Mouse (Mus musculus) stomach, embryonic 15.5 days (tissue): ENCODE results near the gene Fam198a. TPM values are rescaled to one million over a fixed set of nuclear protein-coding genes. Genes with fewer than 3 reads are reported as not detected.
A peak's percentile ranks its signal among the peaks of the same experiment; 100 is the strongest.
"Not testable (repeated sequence)": the region's sequence is repeated elsewhere in the genome, so short reads cannot be mapped to it uniquely, and the experiment has no call there.

Source experiments
- ATAC-seq: fragments of 200-750 bp; cut with Nextera tagmentation; 2 replicates; pipeline ENCODE4 v1.8.0; 2017; ENCODE audit warnings: low read depth, moderate number of reproducible peaks, moderate TSS enrichment; ENCODE audit not compliant: insufficient read depth, low FRiP score
- H3K27ac ChIP-seq: fragments of 300-500 bp; sonication (generic); 2 replicates; pipeline ENCODE4 v1.5.1; 2015; ENCODE audit warnings: mild to moderate bottlenecking, inconsistent platforms
- H3K27me3 ChIP-seq: fragments of 300-500 bp; sonication (generic); replicated peaks from 2 replicates; pipeline ENCODE4 v1.6.1; 2015; ENCODE audit warnings: inconsistent platforms
- H3K36me3 ChIP-seq: fragments of 300-500 bp; sonication (generic); 2 replicates; pipeline ENCODE4 v1.6.1; 2015; ENCODE audit warnings: inconsistent platforms
- H3K4me1 ChIP-seq: fragments of 300-500 bp; sonication (generic); 2 replicates; pipeline ENCODE4 v1.6.1; 2015; ENCODE audit warnings: inconsistent platforms
- H3K4me2 ChIP-seq: fragments of 300-500 bp; sonication (generic); 2 replicates; pipeline ENCODE4 v1.6.1; 2015; ENCODE audit warnings: mild to moderate bottlenecking, inconsistent platforms
- H3K4me3 ChIP-seq: fragments of 300-500 bp; sonication (generic); replicated peaks from 2 replicates; pipeline ENCODE4 v1.5.1; 2015; ENCODE audit warnings: inconsistent platforms
- H3K9ac ChIP-seq: fragments of 300-500 bp; sonication (generic); 2 replicates; pipeline ENCODE4 v1.6.1; 2015; ENCODE audit warnings: inconsistent platforms
- H3K9me3 ChIP-seq: fragments of 300-500 bp; sonication (generic); 2 replicates; pipeline ENCODE4 v1.6.1; 2016; ENCODE audit warnings: inconsistent platforms
- WGBS: fragments of 180-500 bp; shearing (Covaris S2); methylation state at CpG from one replicate; pipeline ENCODE4 v1.1.7; 2015; 5-methylcytosine and 5-hydroxymethylcytosine counted together
- polyA plus RNA-seq: library from polyadenylated mRNA; unstranded; fragments of >200 nt; fragmentation: Nextera tagmentation; extraction: Ambion mirVana; gene quantifications from 2 replicates; pipeline ENCODE4 v1.2.1, GENCODE M21; 2015

The Fam198a gene
- polyA plus RNA-seq, 1 experiment from 2014 or later = 6.4 TPM

DNA sequence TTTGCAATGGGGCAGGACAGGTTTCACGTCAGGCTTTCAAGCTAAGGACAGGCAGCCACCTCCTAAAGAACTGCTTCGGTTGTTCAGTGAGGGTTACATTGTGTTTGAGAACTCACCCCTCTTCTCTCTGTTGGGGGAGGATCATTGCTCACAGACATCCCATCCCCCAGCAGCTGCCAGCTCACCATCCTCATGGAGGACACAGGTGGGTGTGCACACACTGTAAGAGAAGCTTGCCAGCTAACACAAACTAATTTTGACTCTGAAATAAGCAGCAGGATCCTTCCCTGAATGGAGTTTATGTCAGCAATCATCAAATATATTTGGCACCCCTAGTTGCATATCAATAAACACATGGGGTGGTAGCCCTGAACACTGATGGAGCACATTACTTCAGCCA is 62.0 kb downstream of the Fam198a start:
- Histone ChIP-seq H3K4me3 (no peak overlapping the region), H3K9ac (no peak overlapping the region), H3K4me2 (no peak overlapping the region), H3K4me1 (no peaks in the 10 kb centered on the region), H3K27me3 (no peaks in the 10 kb centered on the region), H3K9me3 (no peaks in the 10 kb centered on the region), H3K27ac (no peak overlapping the region), H3K36me3 (no peaks in the 10 kb centered on the region)
- 83% methylated on average over 2 of the region's 2 CpGs for WGBS
- ATAC-seq = no peak

DNA sequence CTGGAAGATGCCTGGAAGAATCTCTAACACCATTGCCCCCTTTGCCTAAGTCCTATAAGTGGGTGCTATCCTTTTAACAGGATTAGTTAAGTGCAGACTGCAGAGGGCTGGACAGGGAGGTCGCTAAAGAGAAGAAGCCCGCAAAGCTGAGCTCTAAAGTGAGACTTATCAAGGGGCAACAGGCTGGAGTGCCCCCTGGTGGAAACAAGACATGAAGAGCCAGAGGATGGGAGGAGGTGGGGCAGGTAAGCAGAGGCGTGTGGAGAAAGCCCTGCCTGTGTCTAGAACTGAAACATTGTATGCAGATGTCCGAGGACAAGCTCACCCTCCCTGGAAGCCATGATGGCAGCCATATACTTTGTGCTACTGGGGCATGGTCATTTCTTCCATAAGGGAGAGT is 62.8 kb downstream of the Fam198a start:
- no peaks in the 10 kb centered on the region for H3K9me3 ChIP-seq
- 70% methylated on average over 4 of the region's 4 CpGs for WGBS
- H3K4me1 ChIP-seq = no peaks in the 10 kb centered on the region
- H3K9ac ChIP-seq = no peak overlapping the region
- H3K4me3 ChIP-seq = no peak overlapping the region
- no peak for ATAC-seq
- no peaks in the 10 kb centered on the region for H3K27me3 ChIP-seq
- no peaks in the 10 kb centered on the region for H3K36me3 ChIP-seq
- H3K27ac ChIP-seq = no peak overlapping the region
- H3K4me2 ChIP-seq = no peak overlapping the region

DNA sequence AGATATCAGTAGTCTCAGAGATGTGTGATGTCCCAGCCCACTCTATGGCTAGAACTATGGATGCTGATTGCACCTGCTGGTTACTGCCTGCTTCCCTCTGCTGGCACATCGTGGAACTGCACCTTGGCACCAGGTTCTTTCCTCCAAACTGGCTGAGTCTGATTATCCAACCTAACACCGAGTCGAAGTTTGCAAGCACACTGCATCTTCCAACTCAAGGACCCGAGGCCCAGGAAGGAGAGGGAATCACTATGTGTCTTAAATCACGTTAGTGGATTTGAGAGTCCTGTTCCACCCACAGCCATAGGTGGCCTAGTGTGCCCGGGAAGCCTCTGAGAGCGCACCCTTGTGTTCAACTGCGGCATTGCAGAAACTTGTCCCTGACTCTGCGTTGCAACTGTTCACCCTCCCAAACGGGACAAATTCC is 63.5 kb downstream of the Fam198a start:
- no peak for ATAC-seq
- H3K27ac ChIP-seq = no peak overlapping the region
- H3K36me3 ChIP-seq = no peaks in the 10 kb centered on the region
- H3K9me3 ChIP-seq = no peaks in the 10 kb centered on the region
- WGBS = 12% methylated on average over 10 of the region's 10 CpGs
- 0 out of 2 replicates have a peak, but pooled peaks cover 4% of the 10 kb centered on the region for H3K4me1 ChIP-seq
- no peaks in the 10 kb centered on the region for H3K27me3 ChIP-seq
- H3K4me2 ChIP-seq = no peak overlapping the region
- H3K4me3 ChIP-seq = no peak overlapping the region
- no peak overlapping the region for H3K9ac ChIP-seq

DNA sequence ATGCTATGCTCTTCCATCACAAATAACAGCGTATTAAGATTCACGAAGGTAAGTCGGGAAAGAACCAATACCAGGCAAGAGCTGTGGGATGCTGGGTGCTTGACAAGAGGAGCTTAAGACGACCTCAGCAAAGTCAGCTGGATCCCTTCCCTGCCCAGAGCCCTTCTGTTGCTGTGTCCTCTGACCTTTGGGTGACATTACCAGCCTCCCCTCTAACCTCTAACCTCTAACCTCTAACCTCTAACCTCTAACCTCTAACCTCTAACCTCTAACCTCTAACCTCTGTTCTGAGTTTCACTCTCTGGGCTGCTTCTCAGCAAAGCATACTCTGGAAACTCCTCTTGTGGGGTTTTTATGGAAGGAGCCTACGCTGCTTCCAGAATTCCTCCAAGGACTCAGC is 67.3 kb downstream of the Fam198a start:
- H3K4me3 ChIP-seq = no peak overlapping the region
- ATAC-seq = no peak
- H3K36me3 ChIP-seq = no peaks in the 10 kb centered on the region
- H3K4me1 ChIP-seq = 0 out of 2 replicates have a peak, but pooled peaks cover 4% of the 10 kb centered on the region
- no peaks in the 10 kb centered on the region for H3K27me3 ChIP-seq
- H3K9ac ChIP-seq = no peak overlapping the region
- no peak overlapping the region for H3K27ac ChIP-seq
- no peaks in the 10 kb centered on the region for H3K9me3 ChIP-seq
- WGBS = 78% methylated on average over 5 of the region's 5 CpGs
- H3K4me2 ChIP-seq = no peak overlapping the region

DNA sequence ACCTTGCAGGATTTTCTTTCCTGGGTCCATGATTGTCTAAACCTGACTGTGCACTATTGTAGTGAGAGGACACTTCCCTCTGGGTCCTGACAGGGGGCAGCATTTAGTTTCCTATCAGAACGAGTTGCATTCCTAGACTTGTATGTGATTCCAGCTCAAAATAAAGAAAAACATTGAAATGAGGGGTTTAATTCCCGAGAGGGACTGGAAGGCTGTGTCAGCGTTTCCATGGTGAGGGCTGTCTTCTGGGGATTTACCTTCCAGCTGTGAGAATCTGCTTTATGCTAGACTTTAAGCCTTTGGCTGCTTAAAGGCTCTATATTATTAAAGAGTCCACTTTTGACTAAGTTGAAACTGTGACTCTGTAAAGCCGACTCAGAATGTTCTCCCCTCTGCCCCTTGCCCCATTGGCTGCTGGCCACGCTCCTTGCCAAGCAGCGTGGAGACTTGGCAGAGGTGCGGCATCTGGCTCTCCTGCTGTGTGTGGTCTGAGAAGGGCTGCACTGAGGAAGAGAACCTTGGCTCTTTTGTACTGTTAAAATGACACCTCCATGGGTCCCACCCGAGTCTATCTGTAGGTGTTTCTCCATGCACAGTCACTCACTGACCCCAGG is 68.1 kb downstream of the Fam198a start:
- 11% methylated on average over 8 of the region's 8 CpGs for WGBS
- peaks cover 11% of the 10 kb centered on the region for H3K4me1 ChIP-seq
- H3K36me3 ChIP-seq = no peaks in the 10 kb centered on the region
- ATAC-seq = peak; percentile 53
- peak overlapping the region; percentile 27 for H3K4me2 ChIP-seq
- H3K4me3 ChIP-seq = no peak overlapping the region
- H3K27me3 ChIP-seq = no peaks in the 10 kb centered on the region
- no peak overlapping the region for H3K9ac ChIP-seq
- no peaks in the 10 kb centered on the region for H3K9me3 ChIP-seq
- H3K27ac ChIP-seq = peak overlapping the region; percentile 8; the same call in 1 of the 2 replicates

DNA sequence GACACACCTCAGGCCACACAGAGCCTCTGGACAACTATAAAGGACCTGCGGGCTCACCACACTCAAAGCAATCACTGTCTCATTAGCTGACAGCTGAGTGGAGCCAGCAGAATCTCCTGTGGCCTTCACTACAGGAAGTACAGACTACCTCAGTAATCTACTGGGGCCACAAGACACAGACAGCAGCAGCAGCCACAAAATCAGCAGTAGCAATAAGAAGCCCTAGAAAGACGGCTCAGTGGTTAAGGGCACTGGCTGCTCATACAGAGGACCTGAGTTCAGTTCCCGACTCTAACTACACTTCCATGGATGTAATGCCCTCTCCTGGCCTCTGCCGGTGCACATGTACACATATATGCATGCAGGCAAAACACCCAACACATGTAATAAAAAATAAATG is 69.5 kb downstream of the Fam198a start:
- no peak overlapping the region for H3K9ac ChIP-seq
- H3K4me2 ChIP-seq = no peak overlapping the region
- H3K4me1 ChIP-seq = peaks cover 15% of the 10 kb centered on the region
- H3K36me3 ChIP-seq = no peaks in the 10 kb centered on the region
- no peaks in the 10 kb centered on the region for H3K27me3 ChIP-seq
- H3K9me3 ChIP-seq = no peaks in the 10 kb centered on the region
- no peak overlapping the region for H3K27ac ChIP-seq
- 83% methylated on average over 4 of the region's 4 CpGs for WGBS
- no peak for ATAC-seq
- no peak overlapping the region for H3K4me3 ChIP-seq

DNA sequence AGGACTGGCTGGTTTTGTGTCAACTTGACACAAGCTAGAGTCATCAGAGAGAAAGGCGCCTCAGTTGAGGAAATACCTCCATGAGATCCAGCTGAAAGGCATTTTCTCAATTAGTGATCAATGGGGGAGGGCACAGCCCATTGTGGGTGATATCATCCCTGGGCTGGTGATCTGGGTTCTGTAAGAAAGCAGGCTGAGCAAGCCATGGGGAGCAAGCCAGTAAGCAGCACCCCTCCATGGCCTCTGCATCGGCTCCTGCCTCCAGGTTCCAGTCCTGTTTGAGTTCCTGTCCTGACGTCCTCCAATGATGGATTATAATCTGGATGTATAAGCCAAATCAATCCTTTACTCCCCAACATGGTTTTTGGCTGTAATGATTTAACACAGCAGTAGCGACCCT is 70.4 kb downstream of the Fam198a start:
- not testable (repeated sequence) for H3K27ac ChIP-seq, H3K27me3 ChIP-seq, ATAC-seq, H3K9me3 ChIP-seq, H3K4me3 ChIP-seq, H3K4me2 ChIP-seq, H3K36me3 ChIP-seq, H3K9ac ChIP-seq
- peaks cover 19% of the 10 kb centered on the region for H3K4me1 ChIP-seq
- WGBS = 86% methylated on average over 4 of the region's 4 CpGs

DNA sequence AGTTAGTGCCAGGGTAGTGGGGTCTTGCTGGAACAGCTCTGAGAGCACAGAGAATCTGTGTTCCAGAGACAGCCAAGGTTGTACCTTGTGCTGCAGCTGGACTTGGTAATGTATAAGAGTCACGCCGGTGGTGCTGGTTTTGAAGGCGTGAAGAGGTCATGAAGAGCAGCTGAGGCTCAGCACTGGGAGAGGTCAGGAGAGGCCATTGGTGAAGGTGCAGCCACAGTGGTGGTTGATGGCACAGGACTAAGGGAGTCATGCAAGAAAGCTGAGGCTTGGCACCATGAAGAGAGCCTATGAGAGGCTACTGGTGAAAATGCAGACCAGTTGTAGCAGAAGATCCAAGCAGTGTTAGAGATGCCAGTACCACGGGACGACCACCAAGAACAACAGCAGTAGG is 70.8 kb downstream of the Fam198a start:
- Histone ChIP-seq H3K36me3 (no peaks in the 10 kb centered on the region), H3K27ac (no peak overlapping the region), H3K4me3 (no peak overlapping the region), H3K4me2 (no peak overlapping the region), H3K9me3 (no peaks in the 10 kb centered on the region), H3K27me3 (no peaks in the 10 kb centered on the region), H3K4me1 (peaks cover 22% of the 10 kb centered on the region), H3K9ac (no peak overlapping the region)
- no peak for ATAC-seq
- 91% methylated on average over 5 of the region's 5 CpGs for WGBS

DNA sequence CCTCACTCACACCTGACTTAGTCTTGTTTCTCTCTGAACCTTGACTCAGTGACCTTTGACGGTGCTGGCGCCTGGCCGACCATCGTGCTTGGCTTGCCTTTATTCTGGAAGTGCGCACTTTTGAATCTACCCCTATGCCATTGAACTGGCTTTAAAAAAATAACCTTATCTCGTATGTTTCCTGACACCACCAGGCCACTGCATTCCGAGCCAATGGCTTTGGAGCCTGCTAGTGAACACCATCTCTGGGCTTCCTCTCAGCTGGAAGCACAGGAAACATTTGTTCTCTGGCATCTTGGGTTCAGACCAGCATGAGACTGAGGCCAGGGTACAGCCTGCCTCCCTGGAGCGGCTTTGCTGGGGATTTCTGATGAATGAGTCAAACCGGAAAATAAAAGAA is 72.0 kb downstream of the Fam198a start:
- no peaks in the 10 kb centered on the region for H3K27me3 ChIP-seq
- H3K4me1 ChIP-seq = peaks cover 22% of the 10 kb centered on the region
- ATAC-seq = 0 out of 2 replicates have a peak, but pooled peaks have one; percentile 16
- H3K4me3 ChIP-seq = no peak overlapping the region
- no peak overlapping the region for H3K27ac ChIP-seq
- no peaks in the 10 kb centered on the region for H3K9me3 ChIP-seq
- 61% methylated on average over 9 of the region's 9 CpGs for WGBS
- H3K9ac ChIP-seq = no peak overlapping the region
- no peaks in the 10 kb centered on the region for H3K36me3 ChIP-seq
- no peak overlapping the region for H3K4me2 ChIP-seq

DNA sequence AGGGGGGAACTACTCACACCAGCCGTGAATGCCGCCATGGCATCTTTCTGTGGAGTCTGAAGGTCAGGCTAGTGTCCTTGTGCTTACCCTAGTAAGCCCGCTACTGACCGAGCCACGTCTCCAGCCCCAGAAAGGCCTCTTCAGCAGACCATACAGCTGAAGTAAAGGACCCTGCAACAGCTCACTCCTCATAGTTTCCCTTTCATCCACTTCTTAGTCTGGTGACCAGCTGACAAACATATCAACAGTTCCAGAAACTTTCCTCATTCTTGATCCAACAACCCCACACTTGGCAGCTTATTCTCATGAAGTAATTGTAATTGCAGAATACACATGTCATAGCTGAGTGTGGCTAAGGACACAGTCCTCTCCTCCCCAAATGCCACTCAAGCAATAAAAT is 73.1 kb downstream of the Fam198a start:
- Histone ChIP-seq H3K4me1 (peaks cover 22% of the 10 kb centered on the region), H3K9ac (no peak overlapping the region), H3K36me3 (no peaks in the 10 kb centered on the region), H3K27ac (peak overlapping the region; percentile 45), H3K4me2 (no peak overlapping the region), H3K4me3 (no peak overlapping the region), H3K9me3 (no peaks in the 10 kb centered on the region), H3K27me3 (no peaks in the 10 kb centered on the region)
- WGBS = 70% methylated on average over 5 of the region's 5 CpGs
- no peak for ATAC-seq

DNA sequence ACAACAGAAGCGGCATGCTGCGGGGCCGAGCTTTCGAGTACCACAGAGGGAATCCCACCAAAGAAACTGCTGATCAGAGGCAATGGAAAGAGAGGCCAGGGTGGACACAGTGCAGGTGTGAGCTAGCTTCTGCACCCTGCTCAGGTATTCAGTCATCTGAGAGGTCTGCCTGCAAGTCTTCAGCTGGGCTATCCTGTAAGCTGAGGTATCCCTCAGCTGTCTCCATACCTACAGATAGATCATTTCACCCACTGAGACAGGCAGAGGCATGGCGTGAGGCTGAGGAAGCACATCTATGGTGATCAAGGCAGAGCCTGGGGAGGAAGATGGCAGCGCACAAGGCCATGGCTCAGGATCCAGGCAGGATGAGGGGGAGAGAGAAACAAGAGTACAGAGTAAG is 73.6 kb downstream of the Fam198a start:
- Histone ChIP-seq H3K36me3 (no peaks in the 10 kb centered on the region), H3K9ac (no peak overlapping the region), H3K27ac (no peak overlapping the region), H3K9me3 (no peaks in the 10 kb centered on the region), H3K4me1 (peaks cover 18% of the 10 kb centered on the region), H3K4me3 (no peak overlapping the region), H3K27me3 (no peaks in the 10 kb centered on the region), H3K4me2 (no peak overlapping the region)
- ATAC-seq = no peak
- WGBS = 84% methylated on average over 6 of the region's 6 CpGs

DNA sequence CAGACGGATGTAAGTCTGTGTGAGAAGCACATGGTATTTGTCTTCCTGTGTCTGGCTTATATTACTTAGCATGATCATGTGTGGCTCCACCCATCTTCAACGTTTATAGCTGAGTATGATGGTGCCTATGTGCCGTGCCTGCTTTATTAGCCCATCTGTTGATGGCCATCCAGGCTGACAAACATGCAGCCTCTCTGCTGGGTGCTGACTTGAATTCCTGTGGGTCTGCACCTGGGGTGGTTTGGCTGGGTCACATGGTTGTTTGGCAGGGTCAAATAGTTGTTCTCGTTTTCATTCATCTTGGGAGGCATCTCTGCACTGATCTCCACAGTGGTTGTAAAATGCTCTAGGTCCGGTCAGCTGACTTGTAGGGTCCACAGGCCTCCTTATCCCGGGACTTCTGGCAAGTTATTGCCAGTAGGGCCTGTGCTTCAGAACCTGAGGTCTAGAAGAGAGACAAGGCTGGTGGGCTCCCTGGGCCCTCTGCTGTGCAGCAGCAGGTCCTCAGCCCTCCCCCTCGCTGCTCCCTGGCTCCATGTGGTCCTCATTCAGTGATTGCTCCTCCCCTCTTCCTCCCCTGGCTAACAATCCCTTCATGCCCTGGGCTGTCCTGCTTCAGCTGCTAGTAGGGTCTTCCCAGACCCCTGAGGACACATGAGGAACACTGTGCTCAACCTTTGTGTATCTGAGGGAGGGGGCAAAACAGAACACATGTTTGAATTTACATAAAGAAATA is 75.2 kb downstream of the Fam198a start:
- H3K27ac ChIP-seq = peak overlapping the region; percentile 70; the same call in 1 of the 2 replicates
- H3K9ac ChIP-seq = no peak overlapping the region
- peaks cover 18% of the 10 kb centered on the region for H3K4me1 ChIP-seq
- no peaks in the 10 kb centered on the region for H3K9me3 ChIP-seq
- no peaks in the 10 kb centered on the region for H3K36me3 ChIP-seq
- H3K4me3 ChIP-seq = no peak overlapping the region
- ATAC-seq = no peak
- 42% methylated on average over 7 of the region's 7 CpGs for WGBS
- H3K4me2 ChIP-seq = no peak overlapping the region
- no peaks in the 10 kb centered on the region for H3K27me3 ChIP-seq
